Mouse (Mus musculus): ENCODE measurements around the gene Alad. TPM values are rescaled to one million over a fixed set of nuclear protein-coding genes. Genes with fewer than 3 reads are reported as not detected.
A peak's percentile ranks its signal among the peaks of the same experiment; 100 is the strongest.

Alad gene
- 64.4 and 72.3 TPM in 2 replicates for polyA plus RNA-seq (2012; rRNA removed)

DNA sequence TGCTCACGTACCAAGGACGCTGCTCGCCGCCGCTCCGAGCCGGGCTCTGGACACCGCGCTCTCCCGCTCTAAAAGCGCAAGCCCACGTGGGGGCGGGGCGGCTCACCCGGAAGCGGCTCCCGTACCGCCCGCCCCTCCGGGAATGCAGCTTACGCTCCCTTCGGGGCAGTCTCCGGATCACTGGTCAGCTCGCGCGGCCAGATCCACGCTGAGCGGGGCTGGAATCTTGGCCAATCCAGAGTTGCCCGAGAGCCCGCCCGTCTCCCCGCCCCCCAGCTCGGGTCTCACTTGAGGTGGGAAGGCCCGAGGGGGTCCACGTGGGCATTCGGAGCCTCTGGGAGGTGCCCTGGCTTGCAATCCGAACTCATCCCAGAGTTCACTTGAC lies at the start of gene Alad:
Gene Alad, minus strand, starts transcription at position 70 of the 385 bp plus-strand sequence.
- TF ChIP-seq POLR2A (IDR thresholded peaks at IDR 0.05; ENCODE audit: borderline replicate concordance, insufficient read depth, low read length) (peak; percentile 50; the same call in 1 of the 2 replicates), CTCF (IDR thresholded peaks at IDR 0.05; ENCODE audit: borderline replicate concordance, insufficient read depth, low read depth, low read length) (no peak)
- under 1% methylated on average over 37 of the region's 37 CpGs for WGBS

DNA sequence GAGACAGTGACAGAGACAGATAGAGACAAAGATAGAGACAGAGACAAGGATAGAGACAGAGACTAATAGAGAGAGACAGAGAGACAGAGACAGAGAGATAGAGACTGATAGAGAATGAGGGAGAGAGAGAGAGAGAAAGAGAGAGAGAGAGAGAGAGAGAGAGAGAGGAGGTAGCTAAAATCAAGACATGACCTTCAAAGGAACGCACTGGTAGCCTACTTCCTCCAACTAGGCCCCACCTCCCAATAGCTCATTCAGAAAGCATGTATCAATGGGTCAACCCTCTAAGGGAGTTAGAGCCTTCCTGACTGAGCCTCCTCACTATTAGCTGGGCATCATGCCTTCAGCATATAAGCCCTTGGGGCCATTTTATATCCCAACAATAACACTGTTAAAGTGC lies 48.6 kb upstream of the Alad start:
- WGBS, result 93% methylated on average over 1 of the region's 1 CpGs
- Histone ChIP-seq H3K27me3 (ENCODE audit: control insufficient read depth, insufficient read depth, low read length) (no peaks in the 10 kb centered on the region), H3K4me3 (replicated peaks; ENCODE audit: insufficient read depth, low read depth, low read length) (no peak overlapping the region), H3K4me1 (ENCODE audit: control insufficient read depth, insufficient read depth, low read length) (peaks cover 4% of the 10 kb centered on the region), H3K27ac (ENCODE audit: insufficient read depth, low read length) (no peak overlapping the region)
- no peak for TF ChIP-seq CTCF (IDR thresholded peaks at IDR 0.05; ENCODE audit: borderline replicate concordance, insufficient read depth, low read depth, low read length)
- no peak for TF ChIP-seq POLR2A (IDR thresholded peaks at IDR 0.05; ENCODE audit: borderline replicate concordance, insufficient read depth, low read length)
- DNase-seq, result no peak

More for the DNA sequence above, at the start of gene Alad:
- Histone ChIP-seq H3K4me3 (replicated peaks; ENCODE audit: insufficient read depth, low read depth, low read length) (peak within 1 kb of the TSS; percentile 73), H3K4me1 (ENCODE audit: control insufficient read depth, insufficient read depth, low read length) (peaks cover 22% of the 10 kb centered on the region), H3K27me3 (ENCODE audit: control insufficient read depth, insufficient read depth, low read length) (no peaks in the 10 kb centered on the region), H3K27ac (ENCODE audit: insufficient read depth, low read length) (peak within 1 kb of the TSS; percentile 52)
- DNase-seq, result peak; percentile 88

DNA sequence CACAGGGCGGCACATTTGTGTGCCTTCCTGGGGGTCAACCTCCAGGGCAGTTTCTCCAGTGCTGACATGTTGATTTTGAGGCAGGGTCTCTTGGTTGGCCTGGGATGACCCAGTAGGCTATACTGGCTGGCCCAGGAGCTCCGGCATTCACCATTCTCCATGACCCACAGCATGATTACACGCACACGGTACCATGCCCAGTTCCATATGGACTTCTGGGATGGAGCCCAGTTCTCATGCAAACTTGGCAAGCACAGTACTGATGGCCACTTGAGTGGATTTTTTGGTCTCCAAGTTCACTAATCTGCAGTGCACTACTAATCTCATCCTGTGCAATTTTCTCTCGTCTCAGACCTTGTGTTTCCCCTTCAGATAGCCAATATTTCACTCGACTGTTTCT lies 48.0 kb upstream of the Alad start:
- Histone ChIP-seq H3K27me3 (ENCODE audit: control insufficient read depth, insufficient read depth, low read length) (no peaks in the 10 kb centered on the region), H3K4me3 (replicated peaks; ENCODE audit: insufficient read depth, low read depth, low read length) (no peak overlapping the region), H3K4me1 (ENCODE audit: control insufficient read depth, insufficient read depth, low read length) (peaks cover 4% of the 10 kb centered on the region), H3K27ac (ENCODE audit: insufficient read depth, low read length) (no peak overlapping the region)
- DNase-seq, result peak; percentile 69 to 83
- no peak for TF ChIP-seq POLR2A (IDR thresholded peaks at IDR 0.05; ENCODE audit: borderline replicate concordance, insufficient read depth, low read length)
- no peak for TF ChIP-seq CTCF (IDR thresholded peaks at IDR 0.05; ENCODE audit: borderline replicate concordance, insufficient read depth, low read depth, low read length)
- 23% methylated on average over 6 of the region's 6 CpGs for WGBS

DNA sequence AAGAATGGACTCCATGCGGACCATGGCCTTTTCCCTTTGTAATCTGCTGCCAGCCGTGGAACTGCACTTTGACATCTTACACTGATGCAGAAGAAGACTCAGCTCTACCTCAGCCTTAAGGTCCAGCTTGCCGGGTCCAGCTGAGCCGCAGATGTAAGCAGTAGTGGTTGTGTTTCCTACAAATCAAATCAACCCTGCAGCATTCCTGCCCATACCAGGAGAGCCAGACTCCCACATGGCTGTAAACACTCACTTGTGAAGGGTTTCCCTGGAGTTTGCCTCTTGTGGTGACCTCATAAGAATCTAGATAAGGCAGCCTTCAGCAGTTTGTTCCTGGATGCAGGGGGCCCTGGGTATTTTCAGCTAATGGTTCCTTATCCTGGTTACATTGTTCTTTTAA lies 46.8 kb upstream of the Alad start:
- Histone ChIP-seq H3K27me3 (ENCODE audit: control insufficient read depth, insufficient read depth, low read length) (no peaks in the 10 kb centered on the region), H3K4me1 (ENCODE audit: control insufficient read depth, insufficient read depth, low read length) (peaks cover 4% of the 10 kb centered on the region), H3K4me3 (replicated peaks; ENCODE audit: insufficient read depth, low read depth, low read length) (no peak overlapping the region), H3K27ac (ENCODE audit: insufficient read depth, low read length) (no peak overlapping the region)
- no peak for DNase-seq
- 95% methylated on average over 4 of the region's 4 CpGs for WGBS
- TF ChIP-seq POLR2A (IDR thresholded peaks at IDR 0.05; ENCODE audit: borderline replicate concordance, insufficient read depth, low read length) (no peak), CTCF (IDR thresholded peaks at IDR 0.05; ENCODE audit: borderline replicate concordance, insufficient read depth, low read depth, low read length) (no peak)

DNA sequence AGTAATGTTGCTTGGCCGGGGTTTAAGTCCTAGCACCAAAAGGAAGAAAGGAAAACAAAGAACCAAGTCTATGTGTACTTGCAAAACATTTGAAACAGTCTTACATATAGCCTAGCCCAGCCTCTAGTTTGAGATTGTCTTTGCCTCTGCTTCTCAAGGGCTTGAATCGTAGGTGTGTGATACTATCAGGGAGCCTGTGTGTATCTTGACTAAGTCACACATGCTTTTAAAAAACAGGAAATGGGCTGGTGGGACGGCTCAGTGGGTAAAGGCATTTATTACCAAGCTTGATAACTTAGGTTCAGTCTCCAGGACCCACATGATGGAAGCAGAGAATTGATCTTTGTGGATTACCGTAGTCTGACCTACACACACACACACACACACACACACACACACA lies 42.3 kb upstream of the Alad start:
- 90% methylated on average over 4 of the region's 4 CpGs for WGBS
- Histone ChIP-seq H3K27me3 (ENCODE audit: control insufficient read depth, insufficient read depth, low read length) (no peaks in the 10 kb centered on the region), H3K4me1 (ENCODE audit: control insufficient read depth, insufficient read depth, low read length) (no peaks in the 10 kb centered on the region; the same call in none of the 2 replicates), H3K4me3 (replicated peaks; ENCODE audit: insufficient read depth, low read depth, low read length) (no peak overlapping the region), H3K27ac (ENCODE audit: insufficient read depth, low read length) (no peak overlapping the region)
- TF ChIP-seq POLR2A (IDR thresholded peaks at IDR 0.05; ENCODE audit: borderline replicate concordance, insufficient read depth, low read length) (no peak), CTCF (IDR thresholded peaks at IDR 0.05; ENCODE audit: borderline replicate concordance, insufficient read depth, low read depth, low read length) (no peak)
- no peak for DNase-seq

DNA sequence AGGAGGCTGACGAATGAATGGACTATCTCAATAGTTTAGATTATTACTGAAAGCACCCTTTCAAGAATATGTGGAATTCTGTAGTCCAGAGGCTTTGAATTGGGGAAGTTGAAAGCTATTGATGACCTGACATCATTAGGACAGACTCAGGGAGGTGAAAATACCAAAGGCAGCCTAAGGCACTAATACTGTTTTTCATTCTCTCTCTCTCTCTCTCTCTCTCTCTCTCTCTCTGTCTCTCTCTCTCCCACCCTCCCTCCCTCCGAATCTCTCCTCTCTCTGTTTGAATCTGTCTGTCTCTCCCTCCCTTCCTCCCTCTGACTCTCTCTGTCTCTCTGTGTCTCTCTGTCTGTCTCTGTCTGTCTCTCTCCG lies 41.9 kb upstream of the Alad start:
- TF ChIP-seq POLR2A (IDR thresholded peaks at IDR 0.05; ENCODE audit: borderline replicate concordance, insufficient read depth, low read length) (no peak), CTCF (IDR thresholded peaks at IDR 0.05; ENCODE audit: borderline replicate concordance, insufficient read depth, low read depth, low read length) (no peak)
- Histone ChIP-seq H3K4me3 (replicated peaks; ENCODE audit: insufficient read depth, low read depth, low read length) (no peak overlapping the region), H3K27me3 (ENCODE audit: control insufficient read depth, insufficient read depth, low read length) (no peaks in the 10 kb centered on the region), H3K4me1 (ENCODE audit: control insufficient read depth, insufficient read depth, low read length) (no peaks in the 10 kb centered on the region; the same call in none of the 2 replicates), H3K27ac (ENCODE audit: insufficient read depth, low read length) (no peak overlapping the region)
- 63% methylated on average over 3 of the region's 3 CpGs for whole genome bisulfite sequencing
- DNase-seq, result no peak

DNA sequence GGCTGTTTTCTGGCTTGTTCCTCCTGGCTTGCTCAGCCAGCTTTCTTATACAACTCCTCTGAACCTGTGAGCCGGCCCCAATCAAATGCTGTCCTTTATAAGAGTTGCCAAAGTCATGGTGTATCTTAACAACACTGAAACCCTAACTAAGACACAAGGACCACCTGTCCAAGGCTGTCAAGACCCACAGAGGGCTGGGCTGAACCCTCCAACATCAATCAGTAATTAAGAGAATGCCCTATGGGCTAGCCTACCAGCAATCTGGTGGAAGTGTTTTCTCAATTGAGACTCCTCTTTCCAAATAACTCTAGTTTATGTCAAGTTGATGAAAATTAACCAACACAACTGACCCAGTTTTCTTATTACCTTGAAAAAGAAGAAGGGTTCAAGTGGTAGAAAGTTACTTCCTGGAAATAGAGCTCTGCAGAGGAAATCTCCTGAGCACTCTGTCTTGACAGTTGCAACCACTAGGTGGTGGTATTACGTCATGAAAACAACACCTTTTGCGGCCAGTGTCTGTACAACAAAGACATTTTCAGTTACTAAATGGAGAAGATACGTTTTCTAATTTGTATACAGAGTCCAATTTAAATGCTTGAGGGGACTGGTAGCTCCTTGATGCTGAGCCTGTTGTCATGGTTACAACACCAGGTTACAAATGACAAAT lies 41.4 kb upstream of the Alad start:
- no peak overlapping the region for H3K4me3 ChIP-seq (replicated peaks; ENCODE audit: insufficient read depth, low read depth, low read length)
- no peak overlapping the region for H3K27ac ChIP-seq (ENCODE audit: insufficient read depth, low read length)
- WGBS, result 25% methylated on average over 4 of the region's 4 CpGs
- peak; percentile 71 to 75 for DNase-seq
- no peaks in the 10 kb centered on the region; the same call in none of the 2 replicates for H3K4me1 ChIP-seq (ENCODE audit: control insufficient read depth, insufficient read depth, low read length)
- H3K27me3 ChIP-seq (ENCODE audit: control insufficient read depth, insufficient read depth, low read length), result no peaks in the 10 kb centered on the region
- peak; percentile 41; the same call in 1 of the 2 replicates for TF ChIP-seq CTCF (IDR thresholded peaks at IDR 0.05; ENCODE audit: borderline replicate concordance, insufficient read depth, low read depth, low read length)
- no peak for TF ChIP-seq POLR2A (IDR thresholded peaks at IDR 0.05; ENCODE audit: borderline replicate concordance, insufficient read depth, low read length)

DNA sequence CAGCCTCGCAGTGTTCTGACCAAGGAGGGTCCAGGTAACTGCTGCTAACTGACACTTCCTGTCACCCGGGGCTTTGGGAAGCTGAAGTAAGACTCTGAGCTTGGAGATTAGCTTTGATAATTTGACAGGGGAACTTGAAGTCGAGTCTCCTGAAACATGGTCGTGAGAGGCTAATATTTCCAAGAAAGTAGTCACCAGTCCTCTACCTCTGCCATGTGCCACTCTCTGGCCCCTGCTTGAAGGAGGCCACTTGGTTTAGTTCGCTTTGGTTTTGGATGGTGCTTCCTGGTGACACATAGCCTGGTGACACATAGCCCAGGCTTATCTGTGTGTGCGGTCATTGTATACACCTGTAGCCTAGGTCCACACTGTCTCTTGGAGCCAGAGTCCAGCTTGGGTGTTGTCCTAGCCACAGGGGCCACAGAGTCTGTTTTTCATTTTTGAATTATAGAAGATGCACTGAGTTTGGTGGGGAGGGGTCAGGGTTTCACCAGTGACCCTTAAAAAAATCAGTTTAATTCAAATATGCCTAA lies 40.1 kb upstream of the Alad start, which contains the start of gene Rgs3:
Gene Rgs3, plus strand, starts transcription at position 51 of the 533 bp plus-strand sequence.
- Histone ChIP-seq H3K27me3 (ENCODE audit: control insufficient read depth, insufficient read depth, low read length) (no peaks in the 10 kb centered on the region), H3K4me1 (ENCODE audit: control insufficient read depth, insufficient read depth, low read length) (no peaks in the 10 kb centered on the region; the same call in 1 of the 2 replicates), H3K27ac (ENCODE audit: insufficient read depth, low read length) (no peak within 1 kb of the TSS), H3K4me3 (replicated peaks; ENCODE audit: insufficient read depth, low read depth, low read length) (no peak within 1 kb of the TSS)
- WGBS, result 69% methylated on average over 6 of the region's 6 CpGs
- no peak for DNase-seq
- TF ChIP-seq CTCF (IDR thresholded peaks at IDR 0.05; ENCODE audit: borderline replicate concordance, insufficient read depth, low read depth, low read length) (no peak), POLR2A (IDR thresholded peaks at IDR 0.05; ENCODE audit: borderline replicate concordance, insufficient read depth, low read length) (no peak)
